Mouse (Mus musculus) midbrain, postnatal 0 days (tissue): ENCODE measurements at regions not wholly inside any gene's neighbourhood (a gene's known extent, or its start where the extent isn't known, plus 50 kb on each side); places are given as distances from the start of the nearest gene placed in this dataset.

ENCODE experiments used
- ATAC-seq: fragments of 200-750 bp; cut with Nextera tagmentation; 2 replicates; pipeline ENCODE4 v1.8.0; 2017; ENCODE audit warnings: moderate number of reproducible peaks, mild to moderate bottlenecking, moderate TSS enrichment, moderate library complexity; ENCODE audit not compliant: low FRiP score
- DNase-seq: peaks from one replicate; pipeline ENCODE4 v3.0.0-alpha.2; 2015; ENCODE audit warnings: low spot score
- H3K27ac ChIP-seq: fragments of 300-500 bp; sonication (generic); 2 replicates; pipeline ENCODE4 v1.5.1; 2014; ENCODE audit warnings: low read depth, mild to moderate bottlenecking, low read length, mixed read lengths
- H3K27me3 ChIP-seq: fragments of 300-500 bp; sonication (generic); 2 replicates; pipeline ENCODE4 v1.6.1; 2014; ENCODE audit warnings: low read length, control low read depth, mixed read lengths; ENCODE audit not compliant: insufficient read depth
- H3K36me3 ChIP-seq: fragments of 300-500 bp; sonication (generic); 2 replicates; pipeline ENCODE4 v1.6.1; 2014; ENCODE audit warnings: low read length, control low read depth, mixed read lengths; ENCODE audit not compliant: insufficient read depth
- H3K4me1 ChIP-seq: fragments of 300-500 bp; sonication (generic); 2 replicates; pipeline ENCODE4 v1.6.1; 2014; ENCODE audit warnings: mild to moderate bottlenecking, control low read depth, antibody characterized with exemption, low read length, mixed read lengths; ENCODE audit not compliant: insufficient read depth
- H3K4me2 ChIP-seq: fragments of 300-500 bp; sonication (generic); 2 replicates; pipeline ENCODE4 v1.6.1; 2014; ENCODE audit warnings: low read depth, mild to moderate bottlenecking, low read length, mixed read lengths; ENCODE audit not compliant: poor library complexity, severe bottlenecking
- H3K4me3 ChIP-seq: fragments of 300-500 bp; sonication (generic); 2 replicates; pipeline ENCODE4 v1.5.1; 2014; ENCODE audit warnings: low read depth, mild to moderate bottlenecking, low read length, moderate library complexity
- H3K9ac ChIP-seq: fragments of 300-500 bp; sonication (generic); replicated peaks from 2 replicates; pipeline ENCODE4 v1.6.1; 2014; ENCODE audit warnings: mild to moderate bottlenecking, low read length, moderate library complexity, mixed read lengths; ENCODE audit not compliant: poor library complexity, severe bottlenecking
- H3K9me3 ChIP-seq: fragments of 300-500 bp; sonication (generic); 2 replicates; pipeline ENCODE4 v1.6.1; 2016; ENCODE audit warnings: low read length, control low read depth
- CTCF ChIP-seq: IDR thresholded peaks from 2 replicates; pipeline ENCODE4 v1.5.1; 2016; ENCODE audit warnings: antibody characterized with exemption, mild to moderate bottlenecking
- WGBS: fragments of 180-500 bp; shearing (Covaris S2); extraction: QIAGEN DNeasy Blood & Tissue Kit; methylation state at CpG from one replicate; pipeline ENCODE4 v1.1.7; 2014; 5-methylcytosine and 5-hydroxymethylcytosine counted together

- Histone ChIP-seq H3K4me3 (no peak overlapping the region), H3K9me3 (no peaks in the 10 kb centered on the region), H3K27me3 (no peaks in the 10 kb centered on the region), H3K9ac (no peak overlapping the region), H3K36me3 (no peaks in the 10 kb centered on the region), H3K4me2 (no peak overlapping the region), H3K4me1 (no peaks in the 10 kb centered on the region; the same call in 1 of the 2 replicates), H3K27ac (no peak overlapping the region)
- WGBS: 83% methylated on average over 11 of the region's 11 CpGs
- ATAC-seq (no peak), DNase-seq (no peak)
- no peak for TF ChIP-seq CTCF
These were observed 148.1 kb downstream of the Enc1 start for GRCm38 (mm10) chr13:97388851-97389479.

- WGBS: 78% methylated on average over 3 of the region's 3 CpGs
These were observed 145.6 kb downstream of the Enc1 start for GRCm38 (mm10) chr13:97386511-97386910.

GRCm38 (mm10) chr13:97385531-97385930 lies 144.6 kb downstream of the Enc1 start:
- Histone ChIP-seq H3K9me3 (no peaks in the 10 kb centered on the region), H3K4me1 (no peaks in the 10 kb centered on the region; the same call in none of the 2 replicates), H3K36me3 (no peaks in the 10 kb centered on the region), H3K27me3 (no peaks in the 10 kb centered on the region), H3K9ac (no peak overlapping the region), H3K4me2 (no peak overlapping the region), H3K27ac (no peak overlapping the region), H3K4me3 (no peak overlapping the region)
- 96% methylated on average over 8 of the region's 8 CpGs for WGBS
- no peak for ATAC-seq
- TF ChIP-seq CTCF: no peak
- no peak for DNase-seq

More at GRCm38 (mm10) chr13:97386511-97386910, 145.6 kb downstream of the Enc1 start:
- Histone ChIP-seq H3K4me2 (no peak overlapping the region), H3K4me3 (no peak overlapping the region), H3K4me1 (no peaks in the 10 kb centered on the region; the same call in none of the 2 replicates), H3K27ac (no peak overlapping the region), H3K27me3 (no peaks in the 10 kb centered on the region), H3K36me3 (no peaks in the 10 kb centered on the region), H3K9me3 (no peaks in the 10 kb centered on the region), H3K9ac (no peak overlapping the region)
- ATAC-seq (no peak), DNase-seq (no peak)
- TF ChIP-seq CTCF: no peak

DNA sequence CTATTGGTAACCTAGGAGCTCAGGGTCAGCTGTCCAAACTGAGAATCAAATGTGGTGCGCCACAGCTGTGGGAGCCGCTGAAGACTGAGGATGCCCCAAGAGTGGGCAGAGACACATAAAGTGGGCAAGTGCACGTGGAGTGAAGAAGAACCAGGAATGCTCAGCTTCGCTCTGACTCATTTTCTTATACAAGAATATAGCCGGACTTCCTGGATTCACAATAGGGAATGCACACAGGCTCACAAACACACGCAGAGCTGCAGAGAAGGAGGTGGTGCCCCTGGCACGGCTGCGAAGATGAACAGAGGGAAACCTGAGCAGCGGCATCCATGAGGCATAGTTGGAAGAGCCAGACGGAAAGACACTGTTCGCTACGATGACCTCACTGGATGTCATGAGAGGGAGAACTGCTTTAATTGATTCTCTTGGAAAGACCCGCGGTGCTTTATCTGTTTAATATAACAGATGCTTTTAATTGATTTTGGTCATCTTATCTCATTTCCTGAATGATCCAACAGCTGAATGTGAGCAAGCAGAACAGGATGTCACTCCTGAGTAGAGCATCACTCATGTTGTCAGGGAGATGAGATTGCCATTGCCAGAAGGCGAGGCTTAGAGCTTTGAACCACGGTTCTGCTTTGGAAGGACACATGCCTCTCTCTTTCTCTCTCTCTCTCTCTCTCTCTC lies 143.3 kb downstream of the Enc1 start:
- no peak for TF ChIP-seq CTCF
- WGBS: 79% methylated on average over 16 of the region's 16 CpGs
- no peak for DNase-seq

GRCm38 (mm10) chr13:97383351-97383750 lies 142.4 kb downstream of the Enc1 start:
- Histone ChIP-seq H3K9ac (no peak overlapping the region), H3K4me2 (no peak overlapping the region), H3K4me1 (no peaks in the 10 kb centered on the region; the same call in none of the 2 replicates), H3K9me3 (no peaks in the 10 kb centered on the region), H3K36me3 (no peaks in the 10 kb centered on the region), H3K27me3 (no peaks in the 10 kb centered on the region), H3K27ac (no peak overlapping the region), H3K4me3 (no peak overlapping the region)
- no peak for TF ChIP-seq CTCF
- WGBS: 42% methylated on average over 4 of the region's 4 CpGs
- no peak for DNase-seq
- no peak for ATAC-seq

More for the DNA sequence above, 143.3 kb downstream of the Enc1 start:
- Histone ChIP-seq H3K27me3 (no peaks in the 10 kb centered on the region), H3K9ac (no peak overlapping the region), H3K27ac (no peak overlapping the region), H3K4me3 (no peak overlapping the region), H3K9me3 (no peaks in the 10 kb centered on the region), H3K4me1 (no peaks in the 10 kb centered on the region; the same call in none of the 2 replicates), H3K36me3 (no peaks in the 10 kb centered on the region), H3K4me2 (no peak overlapping the region)
- no peak for ATAC-seq

DNA sequence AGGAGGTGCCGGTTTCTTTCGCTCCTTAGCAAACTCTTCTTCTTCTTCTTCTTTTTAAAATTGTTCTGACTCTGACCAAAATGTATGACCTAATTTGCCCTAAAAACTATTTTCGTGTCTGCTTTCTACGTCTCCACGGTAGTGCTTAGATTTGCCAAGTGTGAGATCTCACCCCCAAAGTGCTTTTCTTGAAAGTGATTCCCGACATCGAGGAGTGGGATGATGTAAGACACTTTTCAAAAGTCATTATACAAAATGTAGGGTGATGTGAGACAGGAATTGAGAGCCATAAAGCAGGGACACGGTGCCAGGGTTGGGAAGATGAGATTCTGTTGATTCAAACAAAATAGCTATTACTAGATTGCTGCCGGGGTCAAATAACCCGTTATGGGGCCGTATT lies 139.5 kb downstream of the Enc1 start:
- H3K4me3 ChIP-seq: no peak overlapping the region
- DNase-seq (no peak), ATAC-seq (no peak)
- no peak overlapping the region for H3K27ac ChIP-seq
- H3K9ac ChIP-seq: no peak overlapping the region
- H3K4me1 ChIP-seq: no peaks in the 10 kb centered on the region; the same call in none of the 2 replicates
- 85% methylated on average over 11 of the region's 11 CpGs for WGBS
- H3K9me3 ChIP-seq: no peaks in the 10 kb centered on the region
- H3K27me3 ChIP-seq: no peaks in the 10 kb centered on the region
- no peak overlapping the region for H3K4me2 ChIP-seq
- no peak for TF ChIP-seq CTCF
- no peaks in the 10 kb centered on the region for H3K36me3 ChIP-seq
